Mouse (Mus musculus): ENCODE data around the gene Ywhae.

Ywhae gene

GRCm38 (mm10) chr11:75793351-75793750 lies 60.7 kb downstream of the Ywhae start:
- no peak for DNase-seq (ENCODE audit: extremely low read depth, low read depth)

- no peak for DNase-seq (ENCODE audit: extremely low read depth, low read depth)
Observed at GRCm38 (mm10) chr11:75794602-75795320, 62.1 kb downstream of the Ywhae start.

- DNase-seq (ENCODE audit: extremely low read depth, low read depth), result no peak
Observed at GRCm38 (mm10) chr11:75795321-75795636, 62.6 kb downstream of the Ywhae start.

- DNase-seq (ENCODE audit: extremely low read depth, low read depth), result no peak
Observed at GRCm38 (mm10) chr11:75796029-75796445, 63.4 kb downstream of the Ywhae start, which contains the start of gene Doc2b. Gene Doc2b (minus strand): TSS chr11:75796049.

- DNase-seq (ENCODE audit: extremely low read depth, low read depth), result no peak
Observed at GRCm38 (mm10) chr11:75796536-75797246, 64.0 kb downstream of the Ywhae start.

GRCm38 (mm10) chr11:75801369-75801768 lies 68.7 kb downstream of the Ywhae start:
- no peak for DNase-seq (ENCODE audit: extremely low read depth, low read depth)

GRCm38 (mm10) chr11:75801771-75802550 lies 69.3 kb downstream of the Ywhae start:
- DNase-seq (ENCODE audit: extremely low read depth, low read depth), result no peak

GRCm38 (mm10) chr11:75807486-75807885 lies 74.8 kb downstream of the Ywhae start:
- DNase-seq (ENCODE audit: extremely low read depth, low read depth), result no peak

- no peak for DNase-seq (ENCODE audit: extremely low read depth, low read depth)
Observed at GRCm38 (mm10) chr11:75810526-75810925, 77.9 kb downstream of the Ywhae start.

- DNase-seq (ENCODE audit: extremely low read depth, low read depth), result no peak
Observed at GRCm38 (mm10) chr11:75811900-75812299, 79.2 kb downstream of the Ywhae start.

GRCm38 (mm10) chr11:75813085-75813484 lies 80.4 kb downstream of the Ywhae start:
- DNase-seq (ENCODE audit: extremely low read depth, low read depth), result no peak

Measured in MEL-GATA-1-ER (cell line).